Mouse (Mus musculus) testis, adult 2 months (tissue): ENCODE measurements around the gene Spata18.

ENCODE experiments used
- CTCF ChIP-seq: fragments of 200-500 bp; IDR thresholded peaks from 2 replicates; pipeline ENCODE4 v1.5.1; 2012; ENCODE audit warnings: low read depth, mild to moderate bottlenecking, inconsistent platforms, low read length, moderate library complexity; ENCODE audit not compliant: control insufficient read depth, insufficient read depth, insufficient replicate concordance
- POLR2A ChIP-seq: fragments of 200-500 bp; IDR thresholded peaks from 2 replicates; pipeline ENCODE4 v1.6.1; 2012; ENCODE audit warnings: low read depth, mild to moderate bottlenecking, inconsistent platforms, low read length, moderate library complexity; ENCODE audit not compliant: control insufficient read depth

DNA sequence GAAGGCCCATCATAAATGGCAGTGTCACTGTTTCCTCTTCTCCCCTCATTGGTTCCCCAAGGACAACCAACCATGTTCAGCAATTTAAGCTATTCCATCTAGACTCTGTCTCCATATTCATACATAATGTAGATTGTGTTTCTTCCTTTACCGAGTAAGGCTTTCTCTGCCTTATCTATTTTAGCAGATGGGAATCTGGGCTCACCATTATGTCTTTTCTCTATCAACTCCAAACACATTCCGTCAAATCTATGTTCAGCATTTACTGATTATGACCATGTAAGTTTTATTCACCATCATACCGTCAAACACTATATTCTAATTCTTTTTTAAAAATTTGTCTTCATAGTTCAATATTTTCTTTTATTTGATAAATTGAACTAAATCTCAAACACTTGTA lies 10.1 kb upstream of the Spata18 start:
- no peak for TF ChIP-seq CTCF
- no peak for TF ChIP-seq POLR2A
